Mouse (Mus musculus): ENCODE results near the gene Prpf38b.
A peak's percentile ranks its signal among the peaks of the same experiment; 100 is the strongest.

Gene Prpf38b

DNA sequence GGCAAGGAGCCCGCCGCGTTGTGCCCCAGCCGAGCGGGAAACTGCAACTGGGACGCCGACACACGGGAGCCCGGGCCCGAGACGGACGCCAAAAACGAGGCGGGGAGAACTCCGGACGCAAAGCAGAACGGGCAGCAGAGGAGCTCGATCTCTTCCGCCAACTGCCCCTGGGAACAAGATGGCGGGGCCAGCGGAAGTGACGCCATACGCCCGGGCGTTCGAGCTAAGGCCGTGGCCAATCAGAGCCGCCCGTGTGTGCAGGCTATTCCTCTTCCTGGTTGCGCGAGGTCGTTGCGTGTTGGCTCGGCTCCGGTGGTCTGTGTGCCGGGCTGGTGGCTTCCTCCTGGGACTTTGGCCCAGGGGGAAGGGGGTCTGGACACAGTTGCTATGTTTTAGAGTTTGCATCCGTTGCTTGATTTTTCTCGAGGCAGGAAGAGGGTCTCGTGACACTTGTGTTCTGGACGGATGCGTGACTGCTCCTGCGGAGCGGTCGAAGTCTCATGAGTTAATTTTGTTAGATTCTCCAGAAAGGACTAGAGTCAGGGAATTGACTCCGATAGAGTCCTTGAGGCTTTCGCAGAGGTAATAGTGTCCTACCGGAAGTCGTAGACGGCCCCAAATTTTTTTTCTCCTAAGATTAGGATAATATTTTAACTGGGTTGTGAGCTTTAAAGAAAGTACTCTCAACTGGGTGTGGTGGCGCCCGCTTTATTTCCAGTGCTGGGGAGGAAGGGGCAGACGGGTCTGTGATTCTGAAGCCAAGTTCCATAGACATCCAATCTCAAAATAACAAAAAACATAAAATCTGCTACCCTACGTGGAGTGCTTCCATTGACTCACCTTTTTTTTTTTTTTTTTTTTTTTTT, at the start of gene Prpf38b:
Gene Prpf38b, minus strand, starts transcription at position 180 of the 866 bp plus-strand sequence.
- DNase-seq (ENCODE audit: low spot score in 2 of 2) = peak; percentile 85 to 96

DNA sequence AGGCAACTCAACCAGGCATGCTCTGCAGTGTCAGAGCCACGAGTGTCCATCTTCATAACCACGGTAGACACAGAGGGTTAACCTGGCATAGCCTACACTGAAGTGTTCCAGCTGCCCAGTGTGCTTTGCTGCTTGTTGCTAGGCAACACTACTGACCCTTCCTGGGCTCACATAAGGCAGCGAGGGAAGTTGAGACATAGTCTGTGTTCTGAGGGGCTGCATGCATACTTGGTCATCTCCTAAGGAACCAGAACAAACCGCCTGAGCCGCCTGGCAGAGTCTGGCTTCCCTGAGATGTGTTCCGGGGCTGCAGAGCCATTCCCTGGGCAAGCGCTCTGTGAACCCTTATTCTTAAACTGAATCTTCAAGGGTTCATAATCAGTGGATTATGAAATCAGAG, 49.7 kb upstream of the Prpf38b start:
- no peak for DNase-seq (ENCODE audit: low spot score in 2 of 2)

GRCm38 (mm10) chr3:108959680-108960295, 48.3 kb upstream of the Prpf38b start:
- DNase-seq (ENCODE audit: low spot score in 2 of 2) = no peak

DNA sequence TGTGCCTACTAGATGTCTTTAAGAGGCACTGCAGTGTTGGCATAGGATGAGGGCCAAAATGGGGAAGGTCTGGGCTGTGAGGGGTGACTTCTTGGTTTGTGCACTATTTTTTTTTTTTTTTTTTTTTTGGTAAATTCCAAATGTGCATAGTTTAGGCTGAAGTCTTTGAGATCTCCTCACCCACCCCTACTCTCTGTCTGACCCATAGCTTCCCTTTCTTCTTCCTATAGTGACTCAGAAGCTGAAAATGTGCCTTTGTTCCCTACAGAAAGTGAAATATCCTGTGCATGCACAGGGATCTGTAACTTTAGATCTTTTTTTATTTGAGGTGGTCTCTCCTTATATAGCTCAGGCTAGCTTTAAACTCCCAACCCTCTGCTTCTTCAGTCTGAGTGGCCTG, 46.4 kb upstream of the Prpf38b start:
- no peak for DNase-seq (ENCODE audit: low spot score in 2 of 2)

DNA sequence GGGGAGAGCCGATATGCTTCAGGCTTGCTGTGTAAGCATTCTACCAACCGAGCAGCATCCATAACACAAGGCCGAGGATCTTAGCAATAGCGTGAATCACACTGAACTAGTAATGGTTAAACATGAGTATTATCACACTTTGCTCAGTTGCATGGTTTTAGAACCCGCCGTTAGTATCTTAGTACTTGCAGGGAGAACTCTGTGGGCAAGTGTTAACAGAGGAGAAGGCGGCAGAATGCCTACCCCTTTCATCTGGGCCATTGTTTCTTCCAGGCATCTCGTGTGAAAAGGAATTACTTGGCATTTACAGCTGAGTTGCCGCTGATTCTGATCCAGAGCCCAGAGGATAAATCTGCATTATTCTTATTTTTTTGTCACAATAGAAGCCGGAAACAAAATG, 29.5 kb upstream of the Prpf38b start:
- no peak for DNase-seq (ENCODE audit: low spot score in 2 of 2)

- no peak for DNase-seq (ENCODE audit: low spot score in 2 of 2)
Observed at GRCm38 (mm10) chr3:108940001-108940633, 28.6 kb upstream of the Prpf38b start, which contains the start of gene Gm9857. TSS of gene Gm9857 (minus strand) at chr3:108940445.

DNA sequence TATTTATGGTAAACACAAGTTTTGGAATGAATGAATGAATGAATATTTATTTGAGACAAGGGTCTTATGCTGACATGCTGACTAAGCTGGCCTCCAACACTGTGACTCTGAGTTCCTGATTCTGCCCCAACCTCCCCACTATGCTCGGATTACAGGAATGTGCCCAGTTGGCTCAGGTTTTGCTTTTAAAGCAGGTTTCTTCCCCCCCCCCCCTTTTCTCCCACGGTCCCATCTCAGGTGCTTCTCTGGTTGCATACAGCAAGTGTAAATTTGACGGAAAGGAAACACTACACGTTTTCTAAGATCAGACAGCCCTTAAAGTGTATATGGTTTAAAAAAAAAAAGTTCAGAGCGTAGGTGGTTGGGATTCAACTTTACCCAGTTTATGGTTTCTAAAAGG, 28.0 kb upstream of the Prpf38b start, which contains the start of gene Henmt1:
Gene Henmt1, plus strand, starts transcription at position 301 of the 400 bp plus-strand sequence.
- DNase-seq (ENCODE audit: low spot score in 2 of 2) = no peak

DNA sequence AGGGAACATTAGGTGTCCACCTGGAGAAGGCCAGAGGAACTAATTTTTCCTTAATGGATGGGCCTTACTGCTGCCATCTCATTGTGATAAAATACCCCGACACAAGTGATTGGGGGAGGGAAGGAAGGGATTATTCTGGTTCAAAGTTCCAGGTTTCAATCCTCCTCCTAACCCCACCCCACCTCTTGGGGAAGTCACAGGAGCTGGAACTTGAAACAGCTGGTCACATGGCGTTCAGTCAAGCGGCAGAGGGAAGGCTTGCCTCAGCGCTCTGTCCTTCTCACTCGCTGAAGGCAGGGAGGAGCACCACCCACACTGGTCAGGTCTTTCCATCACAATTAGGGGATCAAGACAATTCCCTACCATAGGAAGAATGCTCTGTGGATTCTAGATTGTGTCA, 27.2 kb upstream of the Prpf38b start:
- no peak for DNase-seq (ENCODE audit: low spot score in 2 of 2)

DNA sequence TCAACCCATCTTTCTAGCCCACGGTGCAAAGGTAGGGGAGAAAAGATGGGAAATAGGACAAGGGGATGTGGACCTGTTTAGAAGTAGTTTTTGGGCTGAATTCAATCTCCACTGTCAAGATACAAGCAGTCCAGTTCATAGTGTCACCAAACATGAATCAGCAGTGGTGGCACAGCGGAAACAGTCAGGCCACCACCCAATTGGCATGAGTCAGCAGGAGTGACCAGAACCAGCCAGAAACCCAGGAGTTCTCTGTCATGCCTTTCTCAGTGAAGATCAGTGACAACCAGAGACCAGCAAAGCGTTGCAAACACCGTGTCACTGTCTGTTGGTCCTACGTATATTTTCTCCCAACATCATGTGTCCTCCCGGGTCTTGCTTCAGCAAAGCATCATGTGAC, 22.0 kb upstream of the Prpf38b start:
- no peak for DNase-seq (ENCODE audit: low spot score in 2 of 2)

DNA sequence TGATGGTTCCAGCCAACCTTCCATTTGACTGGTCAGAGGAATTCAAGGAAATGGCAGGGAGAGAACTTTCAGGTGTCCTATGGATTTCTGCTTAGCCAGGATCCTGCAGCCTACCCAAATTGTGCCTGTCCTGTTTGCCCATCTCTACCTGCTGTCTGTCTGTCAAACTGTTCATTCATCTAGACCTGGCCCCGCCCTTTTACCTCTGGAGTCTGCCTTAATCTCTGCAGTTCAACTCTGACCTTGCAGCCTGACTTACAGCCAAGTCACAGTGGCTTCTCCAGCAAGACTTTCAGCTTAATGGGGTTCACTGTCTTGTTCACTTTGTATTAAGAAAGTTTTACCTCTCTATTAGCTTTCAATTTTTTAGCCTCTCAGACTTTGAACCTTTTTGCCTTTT, 14.8 kb upstream of the Prpf38b start:
- no peak for DNase-seq (ENCODE audit: low spot score in 2 of 2)

- no peak for DNase-seq (ENCODE audit: low spot score in 2 of 2)
Observed at GRCm38 (mm10) chr3:108925677-108926076, 14.2 kb upstream of the Prpf38b start.

DNA sequence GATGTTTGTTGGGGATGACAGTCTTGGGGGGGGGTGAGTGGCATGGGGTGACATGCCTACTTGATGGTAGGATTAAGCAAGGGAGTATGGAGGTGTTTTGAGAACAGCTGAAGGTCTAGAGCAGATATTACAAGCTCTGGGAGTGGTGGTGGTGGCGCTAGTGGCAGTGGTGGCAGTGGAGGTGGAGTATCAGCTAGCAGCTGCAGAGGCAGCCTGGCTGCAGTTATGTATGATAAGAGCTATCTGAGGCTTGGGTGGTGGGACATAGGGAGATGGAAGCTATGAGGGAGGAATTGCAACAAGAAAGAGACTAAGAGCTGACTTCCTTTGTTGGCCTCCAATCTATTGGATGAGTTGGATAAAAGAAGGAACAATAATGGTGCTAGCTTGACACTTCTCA, 10.3 kb upstream of the Prpf38b start:
- DNase-seq (ENCODE audit: low spot score in 2 of 2) = no peak

- no peak for DNase-seq (ENCODE audit: low spot score in 2 of 2)
Observed at GRCm38 (mm10) chr3:108920442-108921070, 9.0 kb upstream of the Prpf38b start.

DNA sequence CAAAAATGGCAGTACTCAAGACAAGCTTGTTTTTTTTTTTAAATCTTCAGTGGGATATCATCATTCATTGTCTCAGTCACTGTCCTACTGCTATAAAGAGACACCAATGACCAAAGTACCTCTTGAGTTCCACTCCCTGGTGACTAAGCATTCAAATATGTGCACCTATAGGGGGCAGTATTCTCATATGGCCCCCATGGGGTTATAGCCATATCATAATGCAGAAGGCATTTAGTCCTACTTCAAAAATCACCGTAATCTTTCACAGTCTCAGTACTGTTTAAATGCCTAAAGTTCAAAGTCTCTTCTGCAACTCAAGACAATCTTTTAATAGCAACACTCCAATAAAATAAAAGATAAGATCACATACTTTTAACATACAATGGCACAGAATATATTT, 7.3 kb upstream of the Prpf38b start:
- no peak for DNase-seq (ENCODE audit: low spot score in 2 of 2)

DNA sequence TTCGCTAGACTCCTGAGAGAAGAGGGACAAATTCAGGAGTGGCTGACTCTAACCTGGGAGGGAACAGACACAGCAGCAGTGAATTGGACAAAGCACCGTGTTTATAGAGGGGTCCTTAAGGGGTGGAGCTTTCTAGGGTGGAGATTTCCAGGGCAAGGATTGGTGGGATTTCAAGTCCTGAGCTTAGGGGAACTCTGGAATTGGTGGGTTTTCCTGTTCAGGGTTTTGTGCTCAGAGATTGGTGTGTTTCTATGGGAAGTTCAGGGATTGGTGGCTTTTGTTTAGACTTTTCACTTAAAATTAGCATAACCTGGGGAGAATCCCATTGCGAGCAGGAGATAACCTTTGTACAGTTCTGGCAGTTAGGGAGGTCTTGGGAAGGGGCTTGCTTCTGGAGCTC, 6.5 kb upstream of the Prpf38b start:
- DNase-seq (ENCODE audit: low spot score in 2 of 2) = no peak

DNA sequence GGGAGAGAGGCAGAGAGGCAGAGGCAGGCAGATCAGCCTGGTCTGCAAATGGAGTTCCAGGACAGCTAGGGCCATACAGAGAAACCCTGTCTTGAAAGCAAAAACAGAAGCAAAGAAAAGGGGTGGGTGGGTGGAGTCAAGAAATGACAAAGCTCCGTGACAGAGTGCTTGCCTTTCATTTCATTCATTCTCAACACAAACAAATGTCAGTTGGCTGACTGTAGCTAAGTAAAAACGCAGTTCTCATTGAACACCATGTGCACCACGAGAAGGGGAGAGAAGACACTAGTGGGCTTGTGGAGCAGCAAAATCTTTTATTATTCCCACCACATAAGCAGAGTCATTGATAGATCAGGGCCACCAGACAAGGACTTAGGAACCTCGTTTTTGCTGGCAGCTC, 5.3 kb upstream of the Prpf38b start:
- DNase-seq (ENCODE audit: low spot score in 2 of 2) = no peak

DNA sequence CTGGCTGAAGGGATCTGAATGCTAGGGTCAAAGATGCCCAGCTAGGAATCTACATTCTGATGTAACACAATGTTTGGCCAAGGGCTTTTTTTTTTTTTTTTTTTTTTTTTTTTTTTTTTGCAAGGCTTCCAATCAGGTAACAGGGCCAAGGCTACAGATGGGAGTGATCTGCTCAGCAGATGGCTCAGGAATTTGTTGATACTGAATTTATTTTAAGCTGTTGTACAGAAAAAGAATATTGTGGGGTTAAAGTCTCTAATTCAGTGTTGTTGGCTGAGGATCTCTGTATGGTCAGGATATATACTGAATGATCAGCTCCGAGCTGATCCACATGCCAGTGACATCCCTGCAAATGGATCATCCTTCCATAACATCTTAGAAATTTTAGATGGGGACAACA, 4.5 kb upstream of the Prpf38b start:
- DNase-seq (ENCODE audit: low spot score in 2 of 2) = no peak

- peak; percentile 75 to 80 for DNase-seq (ENCODE audit: low spot score in 2 of 2)
Observed at GRCm38 (mm10) chr3:108911081-108911547, 413 bp downstream of the Prpf38b start.

DNA sequence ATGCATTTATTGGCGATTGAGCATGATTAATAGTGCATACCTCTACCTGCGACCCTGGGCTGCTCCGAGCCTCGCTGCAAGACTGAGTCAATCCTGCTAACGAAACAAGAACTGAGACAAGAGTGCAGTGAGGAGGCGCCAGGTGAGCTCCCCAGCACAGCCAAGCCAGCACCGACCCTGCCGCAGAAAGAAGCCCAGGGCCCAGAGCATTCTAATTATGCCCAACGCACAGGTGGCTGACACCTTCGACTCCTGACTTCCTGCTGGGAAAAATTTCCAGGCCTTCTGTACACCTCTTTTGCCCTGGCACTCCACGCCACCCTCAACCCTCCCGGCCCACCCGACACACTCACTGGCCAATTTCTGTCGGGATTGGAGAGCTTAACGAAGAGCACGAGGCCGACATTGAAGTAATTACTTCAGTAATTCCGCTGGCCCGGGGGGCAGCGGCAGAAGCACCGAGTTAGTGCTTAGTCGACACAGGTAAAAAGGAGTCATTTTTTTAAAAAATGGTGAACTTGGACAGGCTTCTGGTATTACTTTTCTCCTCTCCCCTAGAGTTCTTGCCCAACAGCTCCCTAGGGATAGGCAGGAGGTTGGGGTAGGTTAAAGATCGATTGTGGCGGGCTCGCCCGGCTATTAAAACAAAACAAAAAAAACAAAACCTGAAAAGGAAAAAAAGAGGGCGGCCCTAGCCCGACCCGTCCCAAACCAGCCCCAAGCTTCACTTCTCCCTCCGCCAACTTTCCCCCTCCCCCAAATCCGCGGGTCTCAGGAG, 1.0 kb downstream of the Prpf38b start:
- DNase-seq (ENCODE audit: low spot score in 2 of 2) = peak; percentile 33 to 50

GRCm38 (mm10) chr3:108902934-108903333, 8.6 kb downstream of the Prpf38b start:
- DNase-seq (ENCODE audit: low spot score in 2 of 2) = no peak

DNA sequence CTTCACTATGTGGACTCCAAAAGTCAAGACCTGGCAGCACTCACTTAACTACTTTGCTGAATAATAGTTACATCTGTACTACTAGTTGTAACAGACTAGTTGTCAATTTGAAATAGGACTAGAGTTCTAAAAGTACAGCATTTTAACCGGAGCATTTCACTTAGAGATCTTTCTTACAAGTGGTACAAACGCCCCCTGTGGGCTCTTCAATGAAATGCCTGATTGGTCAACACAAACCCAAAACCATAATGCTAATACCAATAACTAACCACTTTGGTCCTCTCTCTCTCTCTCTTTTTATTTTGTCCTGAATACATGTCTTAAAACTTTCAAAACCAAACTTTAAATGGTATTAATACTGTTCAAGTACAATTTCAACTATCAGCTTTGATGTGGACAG, 9.5 kb downstream of the Prpf38b start:
- DNase-seq (ENCODE audit: low spot score in 2 of 2) = peak in 1 of 2 experiments; percentile 33
